Mouse (Mus musculus) activated CD4-positive, CD25-positive, alpha-beta regulatory T cell, adult 4 months (primary cell): ENCODE results near the gene Rinl. TPM values are rescaled to one million over a fixed set of nuclear protein-coding genes. Genes with fewer than 3 reads are reported as not detected.

ENCODE experiments used
- ATAC-seq: one replicate; pipeline ENCODE4 v1.8.0; 2017
- polyA plus RNA-seq, 2 experiments: library from polyadenylated mRNA; unstranded; fragments of 100-300 nt; shearing (Covaris generic); gene quantifications; one replicate each; pipeline ENCODE4 v1.2.1; 2017

The Rinl gene
- polyA plus RNA-seq, 2 experiments from 2014 or later, result 199 to 272 TPM

- peak; percentile 16 for ATAC-seq
Observed at GRCm38 (mm10) chr7:28825686-28826401, 37.1 kb downstream of the Rinl start.

- ATAC-seq, result no peak
Observed at GRCm38 (mm10) chr7:28826402-28826772, 37.6 kb downstream of the Rinl start.

GRCm38 (mm10) chr7:28827338-28827737 is 38.6 kb downstream of the Rinl start:
- ATAC-seq, result no peak

- ATAC-seq, result no peak
Observed at GRCm38 (mm10) chr7:28829821-28830220, 41.1 kb downstream of the Rinl start.

- ATAC-seq, result no peak
Observed at GRCm38 (mm10) chr7:28830981-28831380, 42.2 kb downstream of the Rinl start.

GRCm38 (mm10) chr7:28831411-28832125 is 42.8 kb downstream of the Rinl start:
- no peak for ATAC-seq

GRCm38 (mm10) chr7:28832137-28832536 is 43.4 kb downstream of the Rinl start:
- ATAC-seq, result no peak

GRCm38 (mm10) chr7:28833723-28834347 is 45.1 kb downstream of the Rinl start, which contains the start of gene Lgals4:
TSS of gene Lgals4 (plus strand) at chr7:28833854.
- ATAC-seq, result no peak

- no peak for ATAC-seq
Observed at GRCm38 (mm10) chr7:28836936-28837335, 48.2 kb downstream of the Rinl start.

GRCm38 (mm10) chr7:28838331-28838730 is 49.6 kb downstream of the Rinl start:
- no peak for ATAC-seq

GRCm38 (mm10) chr7:28847273-28847672 is 58.5 kb downstream of the Rinl start:
- ATAC-seq, result no peak

Other genes starting within 250 kb of the Rinl start
- not detected for gene Sycn, start 248.1 kb upstream of the Rinl start, polyA plus RNA-seq
- not detected for gene Nccrp1, start 241.7 kb upstream of the Rinl start, polyA plus RNA-seq
- gene Samd4b, start 190.8 kb upstream of the Rinl start, polyA plus RNA-seq, result 1 to 10 TPM; 6.2 to 7.4 TPM
- 1 to 10 TPM; 2.3 to 2.8 TPM for gene Pak4, start 190.8 kb upstream of the Rinl start, polyA plus RNA-seq
- not detected for gene Acp7, start 157.6 kb upstream of the Rinl start, polyA plus RNA-seq
- gene Fbxo27, start 96.1 kb upstream of the Rinl start, polyA plus RNA-seq, result 1 to 10 TPM; 1.1 to 2.9 TPM
- gene Fbxo17, start 72.2 kb upstream of the Rinl start, polyA plus RNA-seq, result 10 to 100 TPM in 1 of 2 experiments, 1 to 10 TPM in 1; 8.3 to 10.9 TPM
- gene Mrps12, start 47.1 kb upstream of the Rinl start, polyA plus RNA-seq, result 10 to 100 TPM; 71.9 to 75.7 TPM
- gene Sars2, start 47.0 kb upstream of the Rinl start, polyA plus RNA-seq, result 10 to 100 TPM in 1 of 2 experiments, 1 to 10 TPM in 1; 8.9 to 13.0 TPM
- not detected for gene Ccer2, start 32.8 kb upstream of the Rinl start, polyA plus RNA-seq
- 100 to 1,000 TPM in 1 of 2 experiments, 10 to 100 TPM in 1; 82.3 to 103 TPM for gene Sirt2, start 22.2 kb upstream of the Rinl start, polyA plus RNA-seq
- 10 to 100 TPM; 56.4 to 78.9 TPM for gene Nfkbib, start 21.5 kb upstream of the Rinl start, polyA plus RNA-seq
- gene Hnrnpl, start 19.6 kb downstream of the Rinl start, polyA plus RNA-seq, result 100 to 1,000 TPM; 153 to 344 TPM
- 100 to 1,000 TPM; 192 to 199 TPM for gene Ech1, start 36.2 kb downstream of the Rinl start, polyA plus RNA-seq
- 10 to 100 TPM; 20.1 to 27.2 TPM for gene Lgals4, start 44.9 kb downstream of the Rinl start, polyA plus RNA-seq
- 1 to 10 TPM; 2.5 to 2.8 TPM for gene Lgals7, start 74.9 kb downstream of the Rinl start, polyA plus RNA-seq
- under 1 TPM in 1 of 2 experiments, not detected in 1; 0.34 TPM for gene Capn12, start 92.5 kb downstream of the Rinl start, polyA plus RNA-seq
- 100 to 1,000 TPM in 1 of 2 experiments, 10 to 100 TPM in 1; 84.6 to 128 TPM for gene Actn4, start 173.4 kb downstream of the Rinl start, polyA plus RNA-seq
- gene Eif3k, start 192.9 kb downstream of the Rinl start, polyA plus RNA-seq, result 100 to 1,000 TPM; 603 to 630 TPM
- gene Map4k1, start 193.1 kb downstream of the Rinl start, polyA plus RNA-seq, result 100 to 1,000 TPM in 1 of 2 experiments, 10 to 100 TPM in 1; 88.8 to 120 TPM